Comparison of ENCODE assay signal across 21 mouse cellular contexts in the genomic region with DNA sequence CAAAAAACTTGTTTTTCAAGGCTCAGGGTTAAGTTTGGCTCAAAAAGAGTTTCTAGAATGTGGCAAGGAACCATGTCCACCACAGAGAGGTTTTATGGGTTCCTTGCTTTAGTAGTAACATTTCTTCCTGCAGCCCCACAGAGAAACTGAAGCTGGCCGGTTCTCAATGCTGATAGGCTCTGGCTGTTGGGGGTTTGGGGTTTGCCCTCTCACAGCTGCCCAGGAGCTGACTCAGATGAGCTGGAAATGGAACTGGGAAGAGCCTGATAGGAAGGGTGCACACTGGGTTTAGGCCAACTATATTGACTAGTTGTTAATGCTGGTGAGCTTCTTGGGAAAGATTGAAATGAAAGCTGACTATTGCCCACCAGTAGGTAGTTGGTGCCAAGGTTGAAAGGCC. TPM values are rescaled to one million over a fixed set of nuclear protein-coding genes. Genes with fewer than 3 reads are reported as not detected.
DNase-seq lines count a peak whose midpoint lies in the region; ATAC-seq lines count a peak whose summit lies in the region.
"Had no signal": no experiment of that assay in that cellular context is flagged by ENCODE, and none has a peak within 500 bp of the region (broad histone marks: within the 10 kb centered on the region; RNA-seq: fewer than 3 reads in every experiment).

No protein-coding gene starts in this region.

- no peak overlapping the region for H3K4me2 ChIP-seq in intestine, embryonic 14.5 days (ENCODE audit: low read length)
- no peak overlapping the region for H3K4me2 ChIP-seq in stomach, embryonic 15.5 days
- H3K4me2 ChIP-seq in forebrain, embryonic 15.5 days (replicated peaks): no peak overlapping the region
- H3K4me2 ChIP-seq: forebrain, embryonic 12.5 days; heart, embryonic 12.5 days had no signal

- ATAC-seq in intestine, embryonic 14.5 days (replicated peaks; ENCODE audit: low FRiP score, low TSS enrichment, low read depth): no peak
- no peak for ATAC-seq in stomach, embryonic 15.5 days (ENCODE audit: insufficient read depth, low FRiP score, low read depth)
- ATAC-seq in forebrain, embryonic 15.5 days (replicated peaks): no peak

- no peaks in the 10 kb centered on the region for H3K9me3 ChIP-seq in intestine, embryonic 14.5 days (ENCODE audit: control insufficient read depth, low read length)
- no peaks in the 10 kb centered on the region for H3K9me3 ChIP-seq in stomach, embryonic 15.5 days
- no peaks in the 10 kb centered on the region for H3K9me3 ChIP-seq in forebrain, embryonic 15.5 days
- H3K9me3 ChIP-seq: forebrain, embryonic 12.5 days; heart, embryonic 12.5 days had no signal

- no peaks in the 10 kb centered on the region for H3K27me3 ChIP-seq in intestine, embryonic 14.5 days (replicated peaks; ENCODE audit: control insufficient read depth, insufficient read depth, low read length)
- H3K27me3 ChIP-seq in stomach, embryonic 15.5 days (replicated peaks): no peaks in the 10 kb centered on the region
- H3K27me3 ChIP-seq in forebrain, embryonic 15.5 days: no peaks in the 10 kb centered on the region
- H3K27me3 ChIP-seq: forebrain, embryonic 12.5 days; heart, embryonic 12.5 days had no signal

- no peak overlapping the region for H3K4me3 ChIP-seq in intestine, embryonic 14.5 days (ENCODE audit: low read depth, low read length)
- no peak overlapping the region for H3K4me3 ChIP-seq in stomach, embryonic 15.5 days (replicated peaks)
- no peak overlapping the region for H3K4me3 ChIP-seq in forebrain, embryonic 15.5 days
- H3K4me3 ChIP-seq: forebrain, embryonic 12.5 days; heart, embryonic 12.5 days; left cerebral cortex, adult 2 months had no signal

- peak overlapping the region; percentile 60 for H3K27ac ChIP-seq in intestine, embryonic 14.5 days (ENCODE audit: low read depth)
- H3K27ac ChIP-seq in stomach, embryonic 15.5 days: peak overlapping the region; percentile 55; the same call in 1 of the 2 replicates
- H3K27ac ChIP-seq in forebrain, embryonic 15.5 days (replicated peaks): no peak overlapping the region
- H3K27ac ChIP-seq: forebrain, embryonic 12.5 days; left cerebral cortex, adult 2 months had no signal

- no peak overlapping the region for H3K9ac ChIP-seq in intestine, embryonic 14.5 days (ENCODE audit: low read length)
- no peak overlapping the region for H3K9ac ChIP-seq in stomach, embryonic 15.5 days
- H3K9ac ChIP-seq in forebrain, embryonic 15.5 days (replicated peaks): no peak overlapping the region
- H3K9ac ChIP-seq: forebrain, embryonic 12.5 days; heart, embryonic 12.5 days had no signal

- DNase-seq in heart, adult 18-20 months: peak; percentile 21 to 41
- DNase-seq in heart, adult 8-10 months (ENCODE audit: low spot score): no peak
- DNase-seq in 3T3-L1 (ENCODE audit: low read depth, low spot score): peak; percentile 34
- DNase-seq in intestine, embryonic 14.5 days (ENCODE audit: low spot score): no peak
- no peak for DNase-seq in frontal cortex, postnatal 14 days (ENCODE audit: low spot score in 2 of 2)
- DNase-seq in cerebellum, adult 9-11 months: no peak
- DNase-seq: adrenal gland, postnatal 10 days; cerebellum, postnatal 10 days; kidney, adult 18-20 months; liver; midbrain, embryonic 14.5 days had no signal

- 49% methylated on average over 1 of the region's 1 CpGs for WGBS in intestine, embryonic 14.5 days
- WGBS in stomach, embryonic 15.5 days: 37% methylated on average over 1 of the region's 1 CpGs
- 61% methylated on average over 1 of the region's 1 CpGs for WGBS in forebrain, embryonic 15.5 days

- H3K36me3 ChIP-seq in intestine, embryonic 14.5 days (ENCODE audit: control insufficient read depth, insufficient read depth, low read length): peaks cover 35% of the 10 kb centered on the region
- H3K36me3 ChIP-seq in stomach, embryonic 15.5 days: no peaks in the 10 kb centered on the region
- peaks cover 21% of the 10 kb centered on the region for H3K36me3 ChIP-seq in forebrain, embryonic 15.5 days

- peaks cover 5% of the 10 kb centered on the region for H3K4me1 ChIP-seq in intestine, embryonic 14.5 days (replicated peaks; ENCODE audit: control insufficient read depth, insufficient read depth, low read length)
- 0 out of 2 replicates have a peak, but pooled peaks cover 7% of the 10 kb centered on the region for H3K4me1 ChIP-seq in stomach, embryonic 15.5 days
- H3K4me1 ChIP-seq in forebrain, embryonic 15.5 days: no peaks in the 10 kb centered on the region
- H3K4me1 ChIP-seq: forebrain, embryonic 12.5 days had no signal

RNA-seq across cellular contexts. Expression of a gene that starts 20.9 kb away (rescaled TPM):
- total RNA-seq in heart, adult 18-20 months (2021): 100 to 1,000 TPM; 266 to 277 TPM
- 100 to 1,000 TPM; 243 to 269 (median 257) TPM for total RNA-seq in heart, adult 8-10 months (2022)
- 743 and 772 TPM in 2 replicates for polyA plus RNA-seq in intestine, embryonic 14.5 days (2014; fragmentation: Nextera tagmentation; extraction: Ambion mirVana)
- polyA plus RNA-seq in stomach, embryonic 15.5 days (2015; fragmentation: Nextera tagmentation; extraction: Ambion mirVana): 657 and 713 TPM in 2 replicates
- polyA plus RNA-seq in forebrain, embryonic 15.5 days (2015; fragmentation: Nextera tagmentation; extraction: Ambion mirVana): 1,081 and 1,145 TPM in 2 replicates

RNA-seq across cellular contexts. Expression of a gene that starts 30.1 kb away (rescaled TPM):
- 1 to 10 TPM in 1 of 2 experiments, under 1 TPM in 1; 0.55 to 6.6 TPM for total RNA-seq in heart, adult 18-20 months (2021)
- total RNA-seq in heart, adult 8-10 months (2022): 1 to 10 TPM in 1 of 4 experiments, under 1 TPM in 3; 0.44 to 1.0 (median 0.83) TPM
- 7.8 and 9.5 TPM in 2 replicates for polyA plus RNA-seq in intestine, embryonic 14.5 days (2014; fragmentation: Nextera tagmentation; extraction: Ambion mirVana)
- polyA plus RNA-seq in stomach, embryonic 15.5 days (2015; fragmentation: Nextera tagmentation; extraction: Ambion mirVana): 7.5 and 7.6 TPM in 2 replicates
- 3.4 and 4.2 TPM in 2 replicates for polyA plus RNA-seq in forebrain, embryonic 15.5 days (2015; fragmentation: Nextera tagmentation; extraction: Ambion mirVana)

RNA-seq across cellular contexts. Expression of a gene that starts 38.9 kb away (rescaled TPM):
- not detected for total RNA-seq in heart, adult 18-20 months (2021)
- not detected for total RNA-seq in heart, adult 8-10 months (2022)
- polyA plus RNA-seq in intestine, embryonic 14.5 days (2014; fragmentation: Nextera tagmentation; extraction: Ambion mirVana): not detected in 2 replicates
- not detected in 2 replicates for polyA plus RNA-seq in stomach, embryonic 15.5 days (2015; fragmentation: Nextera tagmentation; extraction: Ambion mirVana)
- polyA plus RNA-seq in forebrain, embryonic 15.5 days (2015; fragmentation: Nextera tagmentation; extraction: Ambion mirVana): not detected in 2 replicates
- total RNA-seq: adrenal gland, postnatal 10 days; ES-E14; gastrocnemius, adult 8-10 months; hematopoietic stem cell, adult 5-6 weeks; left cerebral cortex, adult 2 months had no signal
- polyA plus RNA-seq: C2C12; forebrain, embryonic 12.5 days; heart, embryonic 12.5 days; midbrain, embryonic 14.5 days; neural tube, embryonic 11.5 days had no signal

Comparison
In these comparisons a context has a peak if more than half of its experiments do, and no peak if none do; other contexts are left out.
1. DNase-seq: peak in heart, adult 18-20 months (2 of 2) and 3T3-L1 (single experiment); none in heart, adult 8-10 months (single experiment), intestine, embryonic 14.5 days (single experiment), frontal cortex, postnatal 14 days (0 of 2) and cerebellum, adult 9-11 months (single experiment).